Mouse (Mus musculus) megakaryocyte, embryonic 14.5 days (primary cell): ENCODE results near the gene Itga9.

Source experiments
- FLI1 ChIP-seq: IDR thresholded peaks from 2 replicates; pipeline ENCODE4 v1.6.1; 2012; ENCODE audit warnings: low read length, inconsistent platforms, mixed read lengths
- GATA1 ChIP-seq: IDR thresholded peaks from 3 replicates; pipeline ENCODE4 v1.6.1; 2012; ENCODE audit warnings: mixed read lengths, low read length, inconsistent platforms, borderline replicate concordance

DNA sequence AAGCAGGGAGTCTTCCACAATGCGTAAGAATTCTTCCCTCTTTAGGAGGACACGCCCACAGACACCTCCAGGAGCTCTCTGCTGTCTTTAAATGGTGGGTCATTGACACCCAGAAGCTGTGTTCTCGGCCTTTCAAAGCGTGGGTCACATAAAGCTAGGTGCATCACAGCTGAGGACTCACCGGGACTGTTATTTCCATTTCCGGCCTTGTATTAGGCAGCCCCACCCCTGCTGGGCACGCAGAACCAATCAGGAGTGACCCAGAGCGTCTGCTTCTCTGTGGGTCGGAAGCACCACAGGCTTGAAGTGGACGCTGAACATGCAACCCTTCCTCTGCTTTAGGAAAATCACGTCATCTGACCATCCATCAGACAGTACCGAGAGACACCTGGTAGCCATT lies 255.7 kb downstream of the Itga9 start:
- TF ChIP-seq GATA1 (no peak), FLI1 (no peak)
